Mouse (Mus musculus) activated CD4-positive, CD25-positive, alpha-beta regulatory T cell, adult 9 weeks (primary cell): Measurements from ENCODE around the gene Etv2. TPM values are rescaled to one million over a fixed set of nuclear protein-coding genes. Genes with fewer than 3 reads are reported as not detected.

Source experiments
- polyA plus RNA-seq: library from polyadenylated mRNA; unstranded; fragments of 100-300 nt; shearing (Covaris generic); gene quantifications from one replicate; pipeline ENCODE4 v1.2.1, GENCODE M21; 2017

Etv2 gene
- not detected for polyA plus RNA-seq

DNA sequence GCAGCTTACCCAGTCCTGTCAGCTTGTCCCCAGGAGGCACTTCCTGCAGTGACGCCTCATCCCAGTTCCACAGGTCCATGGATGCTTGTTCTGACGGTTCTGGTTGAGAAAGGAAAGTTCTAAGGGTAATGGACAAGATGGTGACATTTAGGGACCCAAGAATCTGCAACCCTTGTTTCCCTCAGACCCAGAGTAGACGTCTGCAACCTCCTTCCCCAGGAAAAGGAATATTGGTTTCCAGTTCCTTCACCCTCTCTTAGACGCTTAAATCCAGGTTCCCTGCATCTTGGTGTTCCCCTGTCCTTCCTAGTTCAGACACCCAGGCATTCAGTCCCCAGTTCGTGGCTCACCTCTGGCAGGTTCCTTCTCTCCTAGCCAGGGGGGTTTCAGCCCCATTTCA, at the start of gene Etv2:
Gene Etv2 (minus strand): TSS at position 101 of the 400 bp plus-strand sequence.

GRCm38 (mm10) chr7:30671480-30671879, 35.8 kb upstream of the Etv2 start, which contains the start of gene Pmis2:
Pmis2 (minus strand) TSS chr7:30671605.

GRCm38 (mm10) chr7:30664529-30665200, 29.0 kb upstream of the Etv2 start, which contains the start of gene Haus5:
Haus5 (minus strand) TSS chr7:30664994.

DNA sequence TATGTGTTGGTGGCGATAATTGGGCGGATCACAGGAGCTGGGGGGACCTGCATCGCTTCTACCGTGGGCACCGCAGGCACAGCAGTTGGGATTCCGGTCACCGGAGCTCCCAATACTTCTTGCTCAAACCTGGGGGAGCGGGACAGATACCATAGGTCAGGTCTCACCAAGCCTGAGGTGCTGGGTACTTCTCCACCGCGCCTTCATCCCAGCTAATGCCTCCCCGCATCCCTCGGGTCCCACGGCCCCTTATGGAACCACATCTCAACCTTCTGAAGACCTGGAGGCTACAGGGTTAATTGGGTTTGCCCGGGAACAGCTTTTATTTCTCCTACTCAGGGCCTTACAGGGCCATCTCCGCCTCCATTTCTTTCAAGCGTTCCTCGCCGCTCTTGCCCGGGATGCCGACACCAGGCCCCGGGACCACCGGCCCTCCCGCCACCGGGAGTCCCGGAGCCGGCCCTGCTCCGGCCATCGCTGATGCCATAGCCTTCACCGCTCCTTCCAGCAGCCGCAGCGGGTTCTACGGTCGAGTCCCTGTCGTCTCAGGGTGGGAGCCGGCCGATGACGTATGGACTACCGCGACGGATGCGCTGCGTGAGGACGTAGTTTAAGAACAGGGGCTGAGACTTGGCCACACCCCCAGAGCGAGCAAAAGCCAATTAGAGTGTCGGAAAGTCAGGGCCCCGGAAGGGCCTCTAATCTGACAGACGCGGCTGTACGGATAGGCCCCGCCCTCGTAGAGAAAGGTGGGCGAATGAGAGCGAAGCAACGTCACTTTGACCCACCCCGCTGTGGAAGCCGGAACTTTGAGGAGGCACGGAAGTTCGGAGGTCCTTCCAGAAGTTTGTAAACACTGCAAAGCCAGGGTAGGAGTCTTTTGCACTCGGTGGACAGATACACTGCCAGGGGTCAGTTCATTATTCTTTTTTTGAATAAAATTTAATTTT, 14.2 kb upstream of the Etv2 start, which contains the start of gene Rbm42:
Gene Rbm42 (minus strand): TSS at position 727 of the 950 bp plus-strand sequence.

GRCm38 (mm10) chr7:30625530-30626384, 9.9 kb downstream of the Etv2 start, which contains the start of gene Cox6b1:
Cox6b1 (minus strand) TSS chr7:30626151.

GRCm38 (mm10) chr7:30612654-30613402, 22.8 kb downstream of the Etv2 start, which contains the start of gene Upk1a:
Upk1a (minus strand) TSS chr7:30612847.

GRCm38 (mm10) chr7:30598786-30599185, 36.9 kb downstream of the Etv2 start, which contains the start of gene Zbtb32:
Zbtb32 (minus strand) TSS chr7:30598909.

GRCm38 (mm10) chr7:30588676-30589434, 46.8 kb downstream of the Etv2 start, which contains the start of gene Kmt2b:
Kmt2b (minus strand) TSS chr7:30588726.

Other genes starting within 250 kb of the Etv2 start
- 7.6 TPM for gene Tyrobp, start 222.1 kb downstream of the Etv2 start, polyA plus RNA-seq
- gene Hcst, start 216.0 kb downstream of the Etv2 start, polyA plus RNA-seq: 400 TPM
- gene Nfkbid, start 214.1 kb downstream of the Etv2 start, polyA plus RNA-seq: 106 TPM
- gene Aplp1, start 190.3 kb downstream of the Etv2 start, polyA plus RNA-seq: 5.2 TPM
- not detected for gene Kirrel2, start 178.2 kb downstream of the Etv2 start, polyA plus RNA-seq
- gene Nphs1, start 177.5 kb downstream of the Etv2 start, polyA plus RNA-seq: not detected
- not detected for gene Prodh2, start 142.2 kb downstream of the Etv2 start, polyA plus RNA-seq
- gene Arhgap33, start 100.8 kb downstream of the Etv2 start, polyA plus RNA-seq: 1.1 TPM
- 3.2 TPM for gene Hspb6, start 83.7 kb downstream of the Etv2 start, polyA plus RNA-seq
- gene Proser3, start 83.6 kb downstream of the Etv2 start, polyA plus RNA-seq: 10.4 TPM
- gene Lin37, start 76.0 kb downstream of the Etv2 start, polyA plus RNA-seq: 108 TPM
- 42.0 TPM for gene U2af1l4, start 72.6 kb downstream of the Etv2 start, polyA plus RNA-seq
- gene Gm49396, start 72.5 kb downstream of the Etv2 start, polyA plus RNA-seq: 105 TPM
- gene Psenen, start 72.2 kb downstream of the Etv2 start, polyA plus RNA-seq: 242 TPM
- gene Igflr1, start 70.4 kb downstream of the Etv2 start, polyA plus RNA-seq: 243 TPM
- gene Kmt2b, start 47.1 kb downstream of the Etv2 start, polyA plus RNA-seq: 12.2 TPM
- gene Zbtb32, start 36.9 kb downstream of the Etv2 start, polyA plus RNA-seq: 17.6 TPM
- 0.45 TPM for gene Upk1a, start 23.0 kb downstream of the Etv2 start, polyA plus RNA-seq
- 808 TPM for gene Cox6b1, start 9.7 kb downstream of the Etv2 start, polyA plus RNA-seq
- 206 TPM for gene Rbm42, start 14.5 kb upstream of the Etv2 start, polyA plus RNA-seq
- gene Haus5, start 29.1 kb upstream of the Etv2 start, polyA plus RNA-seq: 31.3 TPM
- gene Pmis2, start 35.8 kb upstream of the Etv2 start, polyA plus RNA-seq: not detected
- gene 2200002J24Rik, start 63.1 kb upstream of the Etv2 start, polyA plus RNA-seq: not detected
- gene Atp4a, start 76.4 kb upstream of the Etv2 start, polyA plus RNA-seq: not detected
- gene Tmem147, start 93.7 kb upstream of the Etv2 start, polyA plus RNA-seq: 109 TPM
- 0.32 TPM for gene Gapdhs, start 107.8 kb upstream of the Etv2 start, polyA plus RNA-seq
- gene Sbsn, start 115.6 kb upstream of the Etv2 start, polyA plus RNA-seq: 1.5 TPM
- not detected for gene Dmkn, start 127.9 kb upstream of the Etv2 start, polyA plus RNA-seq
- not detected for gene Krtdap, start 152.0 kb upstream of the Etv2 start, polyA plus RNA-seq
- gene Ffar2, start 187.9 kb upstream of the Etv2 start, polyA plus RNA-seq: not detected
- not detected for gene Ffar3, start 220.3 kb upstream of the Etv2 start, polyA plus RNA-seq
- gene Ffar1, start 225.7 kb upstream of the Etv2 start, polyA plus RNA-seq: not detected
- gene Cd22, start 244.5 kb upstream of the Etv2 start, polyA plus RNA-seq: 16.4 TPM